26 mouse cellular contexts compared by ENCODE assay signal in the genomic region with DNA sequence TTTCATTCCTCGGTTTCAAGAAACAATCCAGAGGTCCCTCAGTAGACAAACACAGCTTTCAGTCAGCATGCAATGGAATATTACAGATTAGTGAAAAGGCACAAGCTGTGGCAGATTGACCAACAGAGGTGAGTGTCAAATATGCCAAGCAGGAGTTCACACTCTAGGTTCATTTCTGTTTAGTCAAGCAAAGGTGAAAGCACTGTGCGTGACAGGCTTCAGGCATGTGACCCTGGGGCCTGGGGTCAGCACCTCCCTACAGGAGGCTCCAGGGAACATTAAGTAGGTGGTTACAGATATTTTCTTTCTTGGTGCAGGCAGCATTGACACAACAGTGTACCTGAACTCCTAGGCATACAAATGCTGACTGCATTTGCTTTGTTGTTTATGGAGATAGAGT. TPM values are rescaled to one million over a fixed set of nuclear protein-coding genes. Genes with fewer than 3 reads are reported as not detected.
DNase-seq lines count a peak whose midpoint lies in the region; ATAC-seq lines count a peak whose summit lies in the region.
"Had no signal": no experiment of that assay in that cellular context is flagged by ENCODE, and none has a peak within 500 bp of the region (broad histone marks: within the 10 kb centered on the region; RNA-seq: fewer than 3 reads in every experiment).

No protein-coding gene starts in this region.

- no peak for ATAC-seq in kidney, embryonic 16.5 days (ENCODE audit: low FRiP score, low TSS enrichment)
- no peak for ATAC-seq in kidney, embryonic 15.5 days (replicated peaks; ENCODE audit: low FRiP score)
- ATAC-seq in midbrain, embryonic 11.5 days (ENCODE audit: low FRiP score) = no peak
- ATAC-seq in midbrain, embryonic 14.5 days (ENCODE audit: low FRiP score, low TSS enrichment) = no peak
- ATAC-seq: forebrain, embryonic 13.5 days; forebrain, embryonic 16.5 days; Patski had no signal

- no peak overlapping the region for H3K27ac ChIP-seq in kidney, embryonic 16.5 days (ENCODE audit: low read length)
- H3K27ac ChIP-seq in kidney, embryonic 15.5 days = no peak overlapping the region
- H3K27ac ChIP-seq in midbrain, embryonic 11.5 days (ENCODE audit: low read depth, low read length) = no peak overlapping the region
- no peak overlapping the region for H3K27ac ChIP-seq in midbrain, embryonic 14.5 days (replicated peaks; ENCODE audit: low read depth, low read length)
- H3K27ac ChIP-seq: forebrain, embryonic 10.5 days; forebrain, embryonic 13.5 days; heart, adult 2 months; heart, embryonic 10.5 days; heart, embryonic 13.5 days; hindbrain, embryonic 14.5 days had no signal

- 0 out of 2 replicates have a peak, but pooled peaks cover 8% of the 10 kb centered on the region for H3K4me1 ChIP-seq in kidney, embryonic 16.5 days (ENCODE audit: insufficient read depth, low read length)
- peaks cover 17% of the 10 kb centered on the region for H3K4me1 ChIP-seq in kidney, embryonic 15.5 days
- peaks cover 3% of the 10 kb centered on the region; the same call in 1 of the 2 replicates for H3K4me1 ChIP-seq in midbrain, embryonic 11.5 days (ENCODE audit: control insufficient read depth, insufficient read depth, low read length)
- H3K4me1 ChIP-seq in midbrain, embryonic 14.5 days (ENCODE audit: control insufficient read depth, insufficient read depth, low read length) = no peaks in the 10 kb centered on the region

- no peaks in the 10 kb centered on the region for H3K9me3 ChIP-seq in kidney, embryonic 16.5 days (ENCODE audit: low read length)
- H3K9me3 ChIP-seq in kidney, embryonic 15.5 days (replicated peaks) = no peaks in the 10 kb centered on the region
- no peaks in the 10 kb centered on the region for H3K9me3 ChIP-seq in midbrain, embryonic 11.5 days (ENCODE audit: control insufficient read depth, low read length)
- no peaks in the 10 kb centered on the region for H3K9me3 ChIP-seq in midbrain, embryonic 14.5 days (ENCODE audit: control insufficient read depth, low read length)
- H3K9me3 ChIP-seq: forebrain, embryonic 10.5 days; forebrain, embryonic 13.5 days; G1E; heart, embryonic 10.5 days; heart, embryonic 13.5 days had no signal

- no peak overlapping the region for H3K4me3 ChIP-seq in kidney, embryonic 16.5 days (ENCODE audit: low read length)
- no peak overlapping the region for H3K4me3 ChIP-seq in kidney, embryonic 15.5 days (replicated peaks)
- H3K4me3 ChIP-seq in midbrain, embryonic 11.5 days (ENCODE audit: low read depth, low read length) = no peak overlapping the region
- H3K4me3 ChIP-seq in midbrain, embryonic 14.5 days (replicated peaks; ENCODE audit: low read depth, low read length) = no peak overlapping the region
- H3K4me3 ChIP-seq: forebrain, embryonic 10.5 days; forebrain, embryonic 13.5 days; heart, adult 2 months; heart, embryonic 10.5 days; heart, embryonic 13.5 days had no signal

- H3K4me2 ChIP-seq in kidney, embryonic 16.5 days (replicated peaks; ENCODE audit: low read depth, low read length) = no peak overlapping the region
- no peak overlapping the region for H3K4me2 ChIP-seq in kidney, embryonic 15.5 days
- no peak overlapping the region for H3K4me2 ChIP-seq in midbrain, embryonic 11.5 days
- H3K4me2 ChIP-seq in midbrain, embryonic 14.5 days (ENCODE audit: low read length) = no peak overlapping the region
- H3K4me2 ChIP-seq: forebrain, embryonic 13.5 days; heart, embryonic 13.5 days; hindbrain, embryonic 14.5 days had no signal

- DNase-seq in kidney, adult 18-20 months = peak; percentile 50
- DNase-seq in kidney, adult 9 months = peak; percentile 75
- DNase-seq in midbrain, embryonic 11.5 days (ENCODE audit: low spot score, missing footprints) = peak; percentile 67
- DNase-seq in midbrain, embryonic 14.5 days = no peak
- DNase-seq: adrenal gland, postnatal 10 days; adrenal gland, postnatal 36 days; B cell, adult 2 months; cerebellum, adult 18-20 months; cerebellum, adult 9-10 months; cerebellum, postnatal 14 days; gastrocnemius, postnatal 10 days; gastrocnemius, postnatal 36 days; heart, adult 2 months; heart, postnatal 14 days; heart, postnatal 4 days had no signal

- 57% methylated on average over 2 of the region's 2 CpGs for WGBS in kidney, embryonic 16.5 days
- 51% methylated on average over 2 of the region's 2 CpGs for WGBS in kidney, embryonic 15.5 days
- WGBS in midbrain, embryonic 11.5 days = 70% methylated on average over 2 of the region's 2 CpGs
- 77% methylated on average over 2 of the region's 2 CpGs for WGBS in midbrain, embryonic 14.5 days

- no peak overlapping the region for H3K9ac ChIP-seq in kidney, embryonic 16.5 days (replicated peaks; ENCODE audit: low read length)
- no peak overlapping the region for H3K9ac ChIP-seq in kidney, embryonic 15.5 days
- no peak overlapping the region for H3K9ac ChIP-seq in midbrain, embryonic 11.5 days (ENCODE audit: low read length)
- H3K9ac ChIP-seq in midbrain, embryonic 14.5 days (replicated peaks; ENCODE audit: low read length) = no peak overlapping the region
- H3K9ac ChIP-seq: forebrain, embryonic 13.5 days; heart, embryonic 13.5 days; hindbrain, embryonic 14.5 days had no signal

- H3K36me3 ChIP-seq in kidney, embryonic 16.5 days (ENCODE audit: insufficient read depth, low read length) = no peaks in the 10 kb centered on the region
- H3K36me3 ChIP-seq in kidney, embryonic 15.5 days = no peaks in the 10 kb centered on the region
- H3K36me3 ChIP-seq in midbrain, embryonic 11.5 days (ENCODE audit: control insufficient read depth, insufficient read depth, low read length) = no peaks in the 10 kb centered on the region
- no peaks in the 10 kb centered on the region for H3K36me3 ChIP-seq in midbrain, embryonic 14.5 days (ENCODE audit: control insufficient read depth, insufficient read depth, low read length)
- H3K36me3 ChIP-seq: forebrain, embryonic 10.5 days; G1E; heart, embryonic 10.5 days; heart, embryonic 13.5 days had no signal

- no peaks in the 10 kb centered on the region for H3K27me3 ChIP-seq in kidney, embryonic 16.5 days (ENCODE audit: insufficient read depth, low read length)
- H3K27me3 ChIP-seq in kidney, embryonic 15.5 days = no peaks in the 10 kb centered on the region
- peaks cover 24% of the 10 kb centered on the region for H3K27me3 ChIP-seq in midbrain, embryonic 11.5 days (ENCODE audit: control insufficient read depth, insufficient read depth, low read length)
- H3K27me3 ChIP-seq in midbrain, embryonic 14.5 days (ENCODE audit: control insufficient read depth, insufficient read depth, low read length) = peaks cover 9% of the 10 kb centered on the region; the same call in 1 of the 2 replicates
- H3K27me3 ChIP-seq: CH12.LX, Patski had no signal

RNA-seq across cellular contexts. Expression of a gene that starts 57.3 kb away (rescaled TPM):
- polyA plus RNA-seq in kidney, embryonic 16.5 days (2015; fragmentation: Nextera tagmentation; extraction: Ambion mirVana) = 21.2 and 22.5 TPM in 2 replicates
- polyA plus RNA-seq in kidney, embryonic 15.5 days (2015; fragmentation: Nextera tagmentation; extraction: Ambion mirVana) = 16.3 and 16.8 TPM in 2 replicates
- 38.5 and 44.3 TPM in 2 replicates for polyA plus RNA-seq in midbrain, embryonic 11.5 days (2014; fragmentation: Nextera tagmentation; extraction: Ambion mirVana)
- polyA plus RNA-seq in midbrain, embryonic 14.5 days (2014; fragmentation: Nextera tagmentation; extraction: Ambion mirVana) = 38.0 and 43.1 TPM in 2 replicates
- polyA plus RNA-seq: G1E had no signal
